Mouse (Mus musculus) CH12.LX (cell line): ENCODE measurements around the gene Tcam1.

Experiments
- BHLHE40 ChIP-seq: IDR thresholded peaks from 2 replicates; pipeline ENCODE4 v1.6.1; 2011; ENCODE audit warnings: mild to moderate bottlenecking, low read depth, low read length, improper control_type of control experiment
- CTCF ChIP-seq, 2 experiments: IDR thresholded peaks in 1 of 2; conservative IDR thresholded peaks in 1 of 2; 2 replicates each; pipeline ENCODE4 v1.5.1; 2011 to 2012; ENCODE audit warnings: low read depth in 2 of 2, low read length in 2 of 2, improper control_type of control experiment in 1 of 2, inconsistent platforms in 1 of 2, mild to moderate bottlenecking in 1 of 2, moderate library complexity in 1 of 2
- JUND ChIP-seq: conservative IDR thresholded peaks from 2 replicates; pipeline ENCODE4 v1.6.1; 2011; ENCODE audit warnings: low read depth, low read length, improper control_type of control experiment
- POLR2A ChIP-seq: IDR thresholded peaks from 2 replicates; pipeline ENCODE4 v1.6.1; 2011; ENCODE audit warnings: low read depth, mild to moderate bottlenecking, improper control_type of control experiment, low read length
- RCOR1 ChIP-seq: conservative IDR thresholded peaks from 2 replicates; pipeline ENCODE4 v1.6.1; 2012; ENCODE audit warnings: low read depth, mild to moderate bottlenecking, inconsistent platforms, low read length, improper control_type of control experiment
- ZKSCAN1 ChIP-seq: IDR thresholded peaks from 2 replicates; pipeline ENCODE4 v1.6.1; 2012; ENCODE audit warnings: low read depth, inconsistent platforms, low read length, improper control_type of control experiment, borderline replicate concordance

DNA sequence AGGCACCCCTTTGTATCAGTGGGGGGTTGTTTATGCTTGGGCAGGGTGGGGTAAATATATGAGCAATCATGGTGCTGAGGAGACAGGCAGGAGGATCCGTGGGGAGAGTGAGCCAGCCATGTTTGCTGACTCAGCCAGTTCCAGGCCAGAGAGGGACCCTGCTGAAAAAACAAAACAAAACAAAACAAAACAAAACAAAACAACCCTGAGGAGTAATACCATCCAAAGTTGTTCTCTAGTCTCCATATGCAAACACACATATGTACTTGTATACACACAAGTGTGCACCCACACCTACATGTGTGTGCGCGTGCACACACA, 29.6 kb downstream of the Tcam1 start:
- TF ChIP-seq CTCF (conservative IDR thresholded peaks at IDR 0.05 in 1 of 2, IDR thresholded peaks at IDR 0.05 in 1 of 2; ENCODE audit: low read depth in 2 of 2, low read length in 2 of 2) (no peak), BHLHE40 (no peak), JUND (no peak; the same call in none of the 2 replicates), POLR2A (no peak), RCOR1 (no peak), ZKSCAN1 (no peak)
